Mouse (Mus musculus): Measurements from ENCODE around the gene Usp20.

GRCm38 (mm10) chr2:30965627-30966026, 16.5 kb upstream of the Usp20 start:
- TF ChIP-seq POLR2A (IDR thresholded peaks at IDR 0.05; ENCODE audit: low read depth, low read length) (no peak), USF2 (conservative IDR thresholded peaks at IDR 0.05; ENCODE audit: low read depth, low read length) (no peak), POLR2AphosphoS2 (IDR thresholded peaks at IDR 0.05; ENCODE audit: low read depth, low read length) (no peak), KAT2A (IDR thresholded peaks at IDR 0.05; ENCODE audit: insufficient replicate concordance, low read length) (no peak)

Data from CH12.LX (cell line).